Mouse (Mus musculus): ENCODE data around the gene Brf1.

Brf1 gene

GRCm38 (mm10) chr12:112938873-112939565 lies 61.5 kb downstream of the Brf1 start:
- no peak for DNase-seq (ENCODE audit: low read depth, low spot score)

- DNase-seq (ENCODE audit: low read depth, low spot score): no peak
Observed at GRCm38 (mm10) chr12:112938366-112938765, 62.1 kb downstream of the Brf1 start.

- no peak for DNase-seq (ENCODE audit: low read depth, low spot score)
Observed at GRCm38 (mm10) chr12:112937906-112938305, 62.6 kb downstream of the Brf1 start.

- no peak for DNase-seq (ENCODE audit: low read depth, low spot score)
Observed at GRCm38 (mm10) chr12:112932647-112933046, 67.9 kb downstream of the Brf1 start.

GRCm38 (mm10) chr12:112929562-112930352 lies 70.7 kb downstream of the Brf1 start, which contains the start of gene Jag2:
Jag2 (minus strand) TSS chr12:112929776.
- peak; percentile 77 for DNase-seq (ENCODE audit: low read depth, low spot score)

GRCm38 (mm10) chr12:112928401-112929241 lies 71.9 kb downstream of the Brf1 start:
- no peak for DNase-seq (ENCODE audit: low read depth, low spot score)

- DNase-seq (ENCODE audit: low read depth, low spot score): no peak
Observed at GRCm38 (mm10) chr12:112927265-112927664, 73.2 kb downstream of the Brf1 start.

GRCm38 (mm10) chr12:112925950-112926349 lies 74.6 kb downstream of the Brf1 start:
- DNase-seq (ENCODE audit: low read depth, low spot score): no peak

- DNase-seq (ENCODE audit: low read depth, low spot score): no peak
Observed at GRCm38 (mm10) chr12:112922541-112922940, 78.0 kb downstream of the Brf1 start.

GRCm38 (mm10) chr12:112921518-112921917 lies 79.0 kb downstream of the Brf1 start:
- no peak for DNase-seq (ENCODE audit: low read depth, low spot score)

GRCm38 (mm10) chr12:112917906-112918305 lies 82.6 kb downstream of the Brf1 start:
- no peak for DNase-seq (ENCODE audit: low read depth, low spot score)

- no peak for DNase-seq (ENCODE audit: low read depth, low spot score)
Observed at GRCm38 (mm10) chr12:112917486-112917885, 83.0 kb downstream of the Brf1 start.

- no peak for DNase-seq (ENCODE audit: low read depth, low spot score)
Observed at GRCm38 (mm10) chr12:112916698-112917400, 83.7 kb downstream of the Brf1 start.

- DNase-seq (ENCODE audit: low read depth, low spot score): no peak
Observed at GRCm38 (mm10) chr12:112915587-112915986, 84.9 kb downstream of the Brf1 start.

GRCm38 (mm10) chr12:112914527-112914926 lies 86.0 kb downstream of the Brf1 start:
- no peak for DNase-seq (ENCODE audit: low read depth, low spot score)

- DNase-seq (ENCODE audit: low read depth, low spot score): no peak
Observed at GRCm38 (mm10) chr12:112912951-112913745, 87.4 kb downstream of the Brf1 start.

- no peak for DNase-seq (ENCODE audit: low read depth, low spot score)
Observed at GRCm38 (mm10) chr12:112911701-112912100, 88.8 kb downstream of the Brf1 start.

Measured in A20 (cell line).